Comparison of ENCODE assay signal across 13 mouse cellular contexts in the genomic region with DNA sequence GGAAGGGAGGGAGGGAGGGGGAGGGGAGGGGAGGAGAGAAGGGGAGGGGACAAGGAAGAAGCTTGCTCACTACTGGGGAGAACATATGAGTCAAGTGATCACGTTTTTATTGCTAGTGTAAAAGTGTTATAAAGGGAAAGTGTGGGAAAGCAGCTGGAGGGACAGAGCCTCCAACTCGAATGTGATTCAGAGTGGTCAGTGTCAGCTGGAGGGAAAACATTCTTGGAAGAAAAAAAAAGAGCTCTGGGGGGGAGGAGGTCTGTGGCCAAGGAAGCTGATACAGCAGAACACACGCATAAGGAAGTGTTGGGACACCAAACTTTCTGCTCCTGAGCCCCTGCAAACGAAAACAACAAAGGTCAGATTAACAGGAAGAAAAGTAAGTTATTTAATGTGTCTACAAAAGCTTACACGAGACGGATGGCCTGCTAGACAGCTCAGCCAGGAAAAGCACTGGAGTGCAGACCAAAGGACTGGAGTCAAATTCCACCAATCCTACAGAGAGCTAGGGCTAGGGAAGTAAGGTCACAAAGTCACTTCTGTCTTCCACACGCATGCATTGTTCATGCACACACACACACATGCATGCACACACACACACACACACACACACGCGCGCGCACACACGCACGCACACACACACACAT.
DNase-seq lines count a peak whose midpoint lies in the region; ATAC-seq lines count a peak whose summit lies in the region.
"Had no signal": no experiment of that assay in that cellular context is flagged by ENCODE, and none has a peak within 500 bp of the region (broad histone marks: within the 10 kb centered on the region; RNA-seq: fewer than 3 reads in every experiment).

No protein-coding gene starts in this region.

- no peak overlapping the region for H3K9ac ChIP-seq in kidney, embryonic 14.5 days (ENCODE audit: low read depth, low read length)
- H3K9ac ChIP-seq in embryonic facial prominence, embryonic 12.5 days, result no peak overlapping the region
- H3K9ac ChIP-seq in midbrain, embryonic 14.5 days (replicated peaks; ENCODE audit: low read length), result no peak overlapping the region
- H3K9ac ChIP-seq: liver, embryonic 15.5 days had no signal

- no peak overlapping the region for H3K4me2 ChIP-seq in kidney, embryonic 14.5 days (replicated peaks; ENCODE audit: low read depth, low read length)
- H3K4me2 ChIP-seq in embryonic facial prominence, embryonic 12.5 days (replicated peaks), result no peak overlapping the region
- H3K4me2 ChIP-seq in midbrain, embryonic 14.5 days (ENCODE audit: low read length), result no peak overlapping the region
- H3K4me2 ChIP-seq: liver, embryonic 15.5 days had no signal

- H3K27ac ChIP-seq in kidney, embryonic 14.5 days (ENCODE audit: low read depth, low read length), result no peak overlapping the region
- 0 out of 2 replicates have a peak overlapping the region, but pooled peaks have one; percentile 7 for H3K27ac ChIP-seq in embryonic facial prominence, embryonic 12.5 days
- peak overlapping the region; percentile 42 for H3K27ac ChIP-seq in macrophage
- H3K27ac ChIP-seq in midbrain, embryonic 14.5 days (replicated peaks; ENCODE audit: low read depth, low read length), result no peak overlapping the region
- H3K27ac ChIP-seq: hindbrain, postnatal 0 days; liver, embryonic 15.5 days had no signal

- no peak overlapping the region for H3K4me3 ChIP-seq in kidney, embryonic 14.5 days (ENCODE audit: low read length)
- no peak overlapping the region for H3K4me3 ChIP-seq in embryonic facial prominence, embryonic 12.5 days
- H3K4me3 ChIP-seq in macrophage (ENCODE audit: inconsistent target), result no peak overlapping the region
- H3K4me3 ChIP-seq in midbrain, embryonic 14.5 days (replicated peaks; ENCODE audit: low read depth, low read length), result no peak overlapping the region
- H3K4me3 ChIP-seq: liver, embryonic 15.5 days had no signal

- DNase-seq in kidney, postnatal 36 days, result no peak
- peak; percentile 31 for DNase-seq in 416B (ENCODE audit: low read depth)
- no peak for DNase-seq in ovary, postnatal 14 days (ENCODE audit: low spot score)
- no peak for DNase-seq in midbrain, embryonic 14.5 days
- DNase-seq: layer of hippocampus, postnatal 36 days; thymus, postnatal 25 days had no signal

- H3K9me3 ChIP-seq in kidney, embryonic 14.5 days (ENCODE audit: control insufficient read depth, low read length), result no peaks in the 10 kb centered on the region
- no peaks in the 10 kb centered on the region for H3K9me3 ChIP-seq in embryonic facial prominence, embryonic 12.5 days
- H3K9me3 ChIP-seq in midbrain, embryonic 14.5 days (ENCODE audit: control insufficient read depth, low read length), result no peaks in the 10 kb centered on the region
- H3K9me3 ChIP-seq: liver, embryonic 15.5 days had no signal

- WGBS in kidney, embryonic 14.5 days, result 38% methylated on average over 13 of the region's 13 CpGs
- WGBS in embryonic facial prominence, embryonic 12.5 days, result 50% methylated on average over 13 of the region's 13 CpGs
- 15% methylated on average over 7 of the region's 13 CpGs for WGBS in macrophage (ENCODE audit: missing documents)
- 69% methylated on average over 13 of the region's 13 CpGs for WGBS in midbrain, embryonic 14.5 days

- no peaks in the 10 kb centered on the region for H3K36me3 ChIP-seq in kidney, embryonic 14.5 days (ENCODE audit: control insufficient read depth, insufficient read depth, low read length)
- H3K36me3 ChIP-seq in embryonic facial prominence, embryonic 12.5 days, result no peaks in the 10 kb centered on the region
- H3K36me3 ChIP-seq in macrophage (ENCODE audit: inconsistent target), result no peaks in the 10 kb centered on the region
- H3K36me3 ChIP-seq in midbrain, embryonic 14.5 days (ENCODE audit: control insufficient read depth, insufficient read depth, low read length), result no peaks in the 10 kb centered on the region
- H3K36me3 ChIP-seq: liver, embryonic 15.5 days had no signal

- H3K4me1 ChIP-seq in kidney, embryonic 14.5 days (ENCODE audit: control insufficient read depth, insufficient read depth, low read length), result 0 out of 2 replicates have a peak, but pooled peaks cover 3% of the 10 kb centered on the region
- H3K4me1 ChIP-seq in embryonic facial prominence, embryonic 12.5 days, result no peaks in the 10 kb centered on the region
- H3K4me1 ChIP-seq in midbrain, embryonic 14.5 days (ENCODE audit: control insufficient read depth, insufficient read depth, low read length), result no peaks in the 10 kb centered on the region
- H3K4me1 ChIP-seq: liver, embryonic 15.5 days had no signal

- H3K79me2 ChIP-seq in macrophage (ENCODE audit: inconsistent target), result no peaks in the 10 kb centered on the region

- no peaks in the 10 kb centered on the region for H3K27me3 ChIP-seq in kidney, embryonic 14.5 days (ENCODE audit: control insufficient read depth, insufficient read depth, low read length)
- H3K27me3 ChIP-seq in embryonic facial prominence, embryonic 12.5 days, result no peaks in the 10 kb centered on the region
- no peaks in the 10 kb centered on the region for H3K27me3 ChIP-seq in midbrain, embryonic 14.5 days (ENCODE audit: control insufficient read depth, insufficient read depth, low read length)
- H3K27me3 ChIP-seq: liver, embryonic 15.5 days had no signal

- ATAC-seq in kidney, embryonic 14.5 days (ENCODE audit: low FRiP score, low TSS enrichment), result peak; percentile 76
- ATAC-seq in embryonic facial prominence, embryonic 12.5 days (ENCODE audit: insufficient number of reproducible peaks, insufficient read depth, low FRiP score, low TSS enrichment), result no peak
- ATAC-seq in erythroid progenitor cell, adult 5-6 weeks (replicated peaks; ENCODE audit: low FRiP score, poor library complexity, severe bottlenecking), result no peak
- ATAC-seq in midbrain, embryonic 14.5 days (ENCODE audit: low FRiP score, low TSS enrichment), result no peak
- ATAC-seq: CD4-positive, CD25-positive, alpha-beta regulatory T cell, adult 4 months; hindbrain, postnatal 0 days had no signal

Comparison
In these comparisons a context has a peak if more than half of its experiments do, and no peak if none do; other contexts are left out.
1. H3K27ac ChIP-seq: peak in embryonic facial prominence, embryonic 12.5 days (single experiment) and macrophage (single experiment); none in kidney, embryonic 14.5 days (single experiment) and midbrain, embryonic 14.5 days (single experiment).